Mouse (Mus musculus) liver, embryonic 14.5 days (tissue): ENCODE data around the gene Tfap2e.

Experiments used
- CTCF ChIP-seq: IDR thresholded peaks from 2 replicates; pipeline ENCODE4 v1.5.1; 2016; ENCODE audit warnings: antibody characterized with exemption, low read depth, control low read depth
- EP300 ChIP-seq: IDR thresholded peaks from 2 replicates; pipeline ENCODE4 v1.6.1; 2016; ENCODE audit warnings: antibody characterized with exemption, low read depth

- TF ChIP-seq CTCF (no peak), EP300 (no peak)
Observed at GRCm38 (mm10) chr4:126752024-126752607, 16.1 kb upstream of the Tfap2e start.
